In the genomic region with DNA sequence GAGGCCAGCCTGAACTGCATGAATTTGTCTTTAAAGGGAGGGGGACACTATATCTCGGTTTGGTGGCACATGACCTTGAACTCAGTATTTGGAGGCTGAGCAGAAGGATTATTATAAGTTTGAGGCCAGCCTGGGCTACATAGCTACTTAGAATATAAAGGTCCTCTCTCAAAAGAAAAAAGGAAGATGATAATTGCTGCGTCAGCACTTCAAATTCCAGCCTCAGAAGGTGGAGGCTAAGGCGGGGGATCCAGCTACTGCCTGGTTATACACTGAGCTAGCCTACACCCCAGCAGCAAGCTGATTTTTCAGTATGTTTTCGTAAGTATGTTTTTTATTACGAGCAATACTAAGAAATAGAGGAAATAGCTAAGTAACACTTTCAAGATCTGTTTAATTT, we compare ENCODE assay signal across 16 mouse cellular contexts.
"Had no signal": no experiment of that assay in that cellular context is flagged by ENCODE, and none has a peak within 500 bp of the region (broad histone marks: within the 10 kb centered on the region; RNA-seq: fewer than 3 reads in every experiment).

No protein-coding gene starts in this region.

- H3K9me3 ChIP-seq: lung, embryonic 15.5 days; megakaryocyte, embryonic 14.5 days; midbrain, embryonic 13.5 days; midbrain, embryonic 15.5 days; neural tube, embryonic 12.5 days; stomach, embryonic 15.5 days had no signal

- DNase-seq: lung, adult 2 months; lung, postnatal 14 days; lung, postnatal 36 days; right cerebral cortex, postnatal 14 days; thymus, adult 2 months; thymus, postnatal 36 days had no signal

- H3K9ac ChIP-seq: lung, embryonic 15.5 days; midbrain, embryonic 13.5 days; midbrain, embryonic 15.5 days; neural tube, embryonic 12.5 days; stomach, embryonic 15.5 days had no signal

- H3K4me2 ChIP-seq: lung, embryonic 15.5 days; midbrain, embryonic 11.5 days; midbrain, embryonic 13.5 days; midbrain, embryonic 15.5 days; neural tube, embryonic 12.5 days; stomach, embryonic 15.5 days had no signal

- H3K4me3 ChIP-seq: lung, embryonic 15.5 days; megakaryocyte, embryonic 14.5 days; midbrain, embryonic 13.5 days; midbrain, embryonic 15.5 days; neural tube, embryonic 12.5 days; stomach, embryonic 15.5 days had no signal

- ATAC-seq: lung, postnatal 0 days; midbrain, embryonic 13.5 days; midbrain, embryonic 15.5 days had no signal

- H3K27ac ChIP-seq: lung, embryonic 15.5 days; macrophage; midbrain, embryonic 13.5 days; midbrain, embryonic 15.5 days; neural tube, embryonic 12.5 days; stomach, embryonic 15.5 days; stomach, postnatal 0 days had no signal

- H3K27me3 ChIP-seq: lung, embryonic 15.5 days; megakaryocyte, embryonic 14.5 days; midbrain, embryonic 13.5 days; midbrain, embryonic 15.5 days; neural tube, embryonic 12.5 days; stomach, embryonic 15.5 days had no signal

- H3K4me1 ChIP-seq: lung, embryonic 15.5 days; midbrain, embryonic 13.5 days; midbrain, embryonic 15.5 days; neural tube, embryonic 12.5 days; stomach, embryonic 15.5 days had no signal

- H3K36me3 ChIP-seq: stomach, embryonic 15.5 days had no signal
